Mouse (Mus musculus) neutrophil, adult 5-6 weeks (primary cell): ENCODE measurements around the gene Grin2c. TPM values are rescaled to one million over a fixed set of nuclear protein-coding genes. Genes with fewer than 3 reads are reported as not detected.

ENCODE experiments used
- ATAC-seq: fragments of 151-379, 151-347 bp; 2 replicates; pipeline ENCODE4 v1.8.0; 2017; ENCODE audit warnings: mild to moderate bottlenecking, moderate TSS enrichment; ENCODE audit not compliant: insufficient number of reproducible peaks, poor library complexity, low FRiP score, severe bottlenecking; ENCODE audit errors: extremely low read depth
- total RNA-seq: library from RNA; stranded (forward); fragments of 200-1000 nt; gene quantifications from 2 replicates; pipeline ENCODE4 v1.2.3, GENCODE M21; 2017

The Grin2c gene
- total RNA-seq, 1 experiment from 2014 or later = 0.23 TPM

- ATAC-seq = no peak
Measured at GRCm38 (mm10) chr11:115270148-115270861, 3.3 kb upstream of the Grin2c start.

- ATAC-seq = no peak
Measured at GRCm38 (mm10) chr11:115269330-115270066, 2.5 kb upstream of the Grin2c start.

DNA sequence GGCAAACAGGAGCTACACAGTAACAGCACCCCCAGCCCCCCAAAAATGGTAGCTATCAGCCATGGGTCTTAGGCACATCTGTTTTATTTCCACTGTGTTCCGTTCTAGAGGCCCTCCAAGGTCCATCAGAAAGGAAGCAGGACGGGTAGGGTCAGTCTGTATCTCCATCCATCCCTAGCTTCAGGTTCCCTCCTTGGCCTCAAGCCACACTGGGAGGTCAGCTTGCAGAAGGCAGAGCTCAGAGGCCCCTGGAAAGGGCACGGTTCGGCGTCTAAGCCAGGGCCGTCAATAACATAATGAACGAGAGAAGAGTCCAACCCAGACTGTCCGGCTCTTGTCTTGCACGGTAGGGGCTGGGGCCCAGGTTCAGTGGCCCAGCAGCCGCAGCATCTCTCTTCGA is 915 bp upstream of the Grin2c start:
- no peak for ATAC-seq

- ATAC-seq = no peak
Measured at GRCm38 (mm10) chr11:115266400-115266778, 654 bp downstream of the Grin2c start.

- ATAC-seq = no peak
Measured at GRCm38 (mm10) chr11:115265771-115266399, 1.2 kb downstream of the Grin2c start.

DNA sequence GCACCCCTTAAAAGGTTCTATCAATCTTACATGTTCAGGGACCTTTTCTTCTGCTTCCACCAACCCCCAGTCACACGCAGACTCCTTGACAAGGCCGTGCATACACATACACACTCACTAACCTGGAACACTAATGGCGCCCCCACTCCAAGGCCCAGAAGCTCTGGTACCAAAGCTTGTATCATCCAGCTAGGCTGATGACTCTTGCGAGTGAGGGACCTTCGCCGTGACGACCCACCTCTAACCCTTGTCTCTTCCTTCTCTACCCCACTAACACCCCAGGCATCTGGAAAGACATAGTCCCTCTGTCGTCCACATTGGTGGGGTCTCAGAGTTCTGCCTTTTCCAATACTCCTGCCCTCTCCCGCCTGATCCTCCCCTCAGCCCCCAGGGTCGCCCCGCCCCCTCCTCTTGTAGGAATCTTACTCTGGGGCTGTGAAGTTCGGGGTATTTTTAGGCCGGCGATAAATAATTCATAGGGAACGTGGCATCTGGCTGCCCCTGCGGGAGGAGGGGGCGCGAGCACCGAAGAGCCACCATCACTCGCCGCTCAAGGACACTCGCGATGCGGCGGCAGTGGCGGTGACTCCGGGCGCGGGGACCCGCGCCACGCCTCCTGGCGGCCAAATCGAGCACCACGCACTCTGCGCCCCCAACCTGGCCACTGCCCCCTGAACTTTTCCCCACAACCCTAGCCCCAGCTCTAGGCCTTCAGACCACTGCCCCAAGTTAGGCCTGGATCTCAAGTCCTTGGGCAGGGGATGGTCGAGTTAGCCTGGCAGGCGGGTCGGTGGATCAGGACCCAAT is 2.0 kb downstream of the Grin2c start:
- ATAC-seq = no peak

- ATAC-seq = no peak
Measured at GRCm38 (mm10) chr11:115264136-115264861, 2.7 kb downstream of the Grin2c start.

- no peak for ATAC-seq
Measured at GRCm38 (mm10) chr11:115262954-115263353, 4.1 kb downstream of the Grin2c start.

DNA sequence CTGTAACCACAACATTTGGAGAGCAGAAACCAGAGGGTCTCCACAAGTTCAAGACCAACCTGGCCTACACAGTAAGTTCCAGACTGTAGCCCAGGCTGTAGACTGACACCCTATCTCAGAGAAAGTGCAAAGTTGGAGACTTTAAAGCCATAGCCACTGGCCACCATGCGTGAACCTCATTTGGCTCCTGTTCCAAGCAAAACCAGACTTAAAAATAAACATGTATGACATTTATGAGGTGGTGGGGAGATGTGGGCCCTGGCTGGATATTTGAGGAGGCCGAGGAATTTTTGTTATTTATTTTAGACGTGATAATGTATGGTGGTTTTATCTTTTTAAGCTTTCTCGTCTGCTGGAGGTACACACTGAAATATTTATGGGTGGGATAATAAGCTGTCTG is 7.9 kb downstream of the Grin2c start:
- no peak for ATAC-seq

GRCm38 (mm10) chr11:115257775-115258510 is 9.1 kb downstream of the Grin2c start:
- no peak for ATAC-seq

GRCm38 (mm10) chr11:115251258-115251657 is 15.8 kb downstream of the Grin2c start:
- ATAC-seq = no peak

DNA sequence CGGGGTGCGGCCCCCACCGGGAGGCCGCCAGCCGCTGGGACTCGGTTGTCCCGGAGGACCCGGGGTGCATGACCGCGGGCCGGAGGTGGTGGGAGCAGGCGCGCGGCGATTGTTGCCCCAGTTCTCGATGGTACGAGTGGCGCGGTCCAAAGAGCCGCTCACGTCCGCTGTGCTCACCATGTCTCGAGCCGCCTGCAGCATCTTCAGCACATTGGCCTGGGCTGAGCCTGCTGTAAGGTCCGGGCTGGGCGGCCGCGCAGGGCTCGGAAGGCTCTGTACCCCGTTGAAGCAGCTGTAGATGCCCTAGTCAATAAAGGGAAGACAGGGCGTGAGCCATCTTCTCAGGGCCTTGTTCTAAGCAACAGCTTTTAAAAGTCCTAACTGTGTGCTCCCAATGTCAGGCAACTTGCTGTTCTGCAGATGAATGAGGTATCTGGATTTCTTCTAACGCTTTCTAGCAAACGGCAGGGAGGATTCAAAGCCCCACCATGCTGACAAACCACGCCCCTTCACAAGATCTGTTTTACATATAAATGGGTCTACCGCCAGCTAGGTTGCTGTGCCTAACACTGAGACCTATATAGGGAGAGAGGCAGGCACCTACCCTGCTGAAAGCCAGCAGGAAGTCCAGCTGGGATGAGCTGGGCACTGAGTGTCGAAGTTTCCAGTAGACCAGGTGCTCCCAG is 16.5 kb downstream of the Grin2c start:
- no peak for ATAC-seq

GRCm38 (mm10) chr11:115249721-115250404 is 17.2 kb downstream of the Grin2c start:
- ATAC-seq = no peak

DNA sequence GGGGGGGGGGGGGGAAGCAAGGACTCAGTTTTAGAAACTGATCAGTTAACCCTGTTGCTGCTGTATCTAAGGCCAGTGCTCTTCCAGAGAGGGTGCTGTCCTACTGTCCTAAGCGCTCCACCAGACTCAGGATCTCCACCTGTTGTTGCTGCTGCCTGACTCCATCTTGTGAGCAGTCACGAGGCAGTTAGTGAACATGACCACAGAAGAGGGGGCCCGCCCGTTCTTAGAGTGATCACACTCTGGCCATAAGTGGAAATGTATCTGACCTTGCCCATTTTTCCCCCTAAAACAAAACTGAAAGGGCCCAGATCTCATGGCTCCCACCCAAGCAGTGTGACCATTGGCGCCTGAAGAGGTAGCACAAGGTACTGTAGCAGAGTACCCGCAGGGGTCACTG is 19.1 kb downstream of the Grin2c start:
- ATAC-seq = no peak

DNA sequence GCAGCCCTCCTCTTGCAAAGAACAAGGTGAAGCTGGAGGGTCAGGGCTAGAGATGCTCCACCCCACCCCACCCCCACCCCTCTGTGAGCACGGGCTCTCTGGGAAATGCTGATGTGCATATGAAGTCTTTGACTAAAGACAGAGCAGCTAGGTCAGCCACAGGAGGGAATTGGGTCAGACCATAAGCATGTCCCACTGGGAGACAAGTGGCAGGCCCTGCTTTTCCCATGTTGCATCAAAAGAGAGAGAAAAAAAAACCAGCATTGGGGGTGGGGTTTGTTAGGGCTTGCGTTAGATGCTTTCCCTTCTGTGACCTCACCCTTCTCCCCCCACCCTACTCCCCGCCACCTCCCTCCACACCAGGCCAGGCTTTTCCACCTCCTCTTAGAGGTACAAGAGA is 19.8 kb downstream of the Grin2c start:
- ATAC-seq = no peak

DNA sequence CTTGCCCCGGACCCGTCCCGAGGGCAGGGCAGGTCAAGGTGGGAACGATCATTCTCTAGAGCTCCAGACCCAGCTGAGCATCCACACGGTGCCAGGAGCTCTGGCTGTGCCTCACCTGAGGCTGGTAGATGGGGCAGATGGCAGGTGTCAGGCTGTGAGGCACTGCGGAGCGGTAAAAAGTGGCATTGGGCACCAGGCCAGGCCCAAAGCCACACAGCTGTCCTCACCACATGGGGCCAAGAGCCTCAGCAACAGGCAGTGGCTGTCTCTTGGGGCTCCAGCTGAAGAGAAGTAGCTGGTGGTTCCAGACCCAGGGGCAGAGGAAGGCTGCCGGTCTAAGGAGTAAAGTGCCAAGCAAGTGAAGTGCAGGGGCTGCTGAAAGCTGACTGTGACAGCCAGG is 20.7 kb downstream of the Grin2c start:
- ATAC-seq = no peak

DNA sequence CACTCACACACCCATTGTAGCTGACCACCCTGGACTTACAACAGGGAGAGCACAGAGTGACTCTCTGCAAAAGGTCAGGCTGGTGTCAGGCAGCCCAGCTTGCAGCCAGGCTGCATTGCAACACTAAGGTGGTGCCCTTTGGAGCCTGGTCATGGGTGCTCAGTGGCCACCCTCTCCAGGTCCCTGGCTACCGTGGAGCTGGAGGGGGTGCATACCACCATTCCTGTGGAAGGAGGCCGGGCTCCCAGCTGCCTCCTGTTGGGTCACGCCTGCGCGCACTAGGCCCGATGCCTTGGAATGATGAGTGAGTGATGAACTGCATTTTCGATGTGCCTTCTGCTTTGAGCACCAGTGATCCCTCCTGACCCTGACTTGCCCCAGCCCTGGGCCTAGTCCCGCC is 22.2 kb downstream of the Grin2c start:
- ATAC-seq = no peak
